Mouse (Mus musculus): Measurements from ENCODE around the gene Stmn1. TPM values are rescaled to one million over a fixed set of nuclear protein-coding genes. Genes with fewer than 3 reads are reported as not detected.
A peak's percentile ranks its signal among the peaks of the same experiment; 100 is the strongest.

The Stmn1 gene
- 10 to 100 TPM; 28.4 to 28.9 TPM for total RNA-seq (2021)

- intact Hi-C loops (cut with DNase I), result no loop called here
- peak; percentile 90 to 92 for DNase-seq
Observed at GRCm38 (mm10) chr4:134468215-134468575, at the start of gene Stmn1. Gene Stmn1, plus strand, starts transcription at chr4:134468320.

GRCm38 (mm10) chr4:134421971-134422370, 46.1 kb upstream of the Stmn1 start:
- intact Hi-C loops (cut with DNase I), result no loop called here
- no peak for DNase-seq

GRCm38 (mm10) chr4:134423949-134424348, 44.2 kb upstream of the Stmn1 start:
- intact Hi-C loops (cut with DNase I), result no loop called here
- DNase-seq, result no peak

- DNase-seq, result no peak
- intact Hi-C loops (cut with DNase I), result no loop called here
Observed at GRCm38 (mm10) chr4:134425088-134425487, 43.0 kb upstream of the Stmn1 start.

- intact Hi-C loops (cut with DNase I), result no loop called here
- no peak for DNase-seq
Observed at GRCm38 (mm10) chr4:134430381-134431004, 37.6 kb upstream of the Stmn1 start.

- intact Hi-C loops (cut with DNase I), result no loop called here
Observed at GRCm38 (mm10) chr4:134432686-134433360, 35.3 kb upstream of the Stmn1 start.

GRCm38 (mm10) chr4:134436185-134436584, 31.9 kb upstream of the Stmn1 start:
- intact Hi-C loops (cut with DNase I), result no loop called here
- DNase-seq, result no peak

More at GRCm38 (mm10) chr4:134432686-134433360, 35.3 kb upstream of the Stmn1 start:
- no peak for DNase-seq

GRCm38 (mm10) chr4:134436659-134437058, 31.5 kb upstream of the Stmn1 start:
- intact Hi-C loops (cut with DNase I), result no loop called here
- DNase-seq, result no peak

GRCm38 (mm10) chr4:134439119-134439518, 29.0 kb upstream of the Stmn1 start:
- intact Hi-C loops (cut with DNase I), result no loop called here

GRCm38 (mm10) chr4:134439919-134440318, 28.2 kb upstream of the Stmn1 start:
- no peak for DNase-seq
- intact Hi-C loops (cut with DNase I), result no loop called here

More at GRCm38 (mm10) chr4:134439119-134439518, 29.0 kb upstream of the Stmn1 start:
- no peak for DNase-seq

GRCm38 (mm10) chr4:134442216-134442615, 25.9 kb upstream of the Stmn1 start:
- intact Hi-C loops (cut with DNase I), result no loop called here
- DNase-seq, result no peak

- no peak for DNase-seq
- intact Hi-C loops (cut with DNase I), result no loop called here
Observed at GRCm38 (mm10) chr4:134443589-134443988, 24.5 kb upstream of the Stmn1 start.

GRCm38 (mm10) chr4:134444949-134445348, 23.2 kb upstream of the Stmn1 start:
- intact Hi-C loops (cut with DNase I), result no loop called here

GRCm38 (mm10) chr4:134445489-134445888, 22.6 kb upstream of the Stmn1 start:
- intact Hi-C loops (cut with DNase I), result no loop called here
- no peak for DNase-seq

More at GRCm38 (mm10) chr4:134444949-134445348, 23.2 kb upstream of the Stmn1 start:
- no peak for DNase-seq

GRCm38 (mm10) chr4:134447966-134448365, 20.2 kb upstream of the Stmn1 start:
- intact Hi-C loops (cut with DNase I), result no loop called here
- no peak for DNase-seq

GRCm38 (mm10) chr4:134449595-134450391, 18.3 kb upstream of the Stmn1 start:
- intact Hi-C loops (cut with DNase I), result no loop called here

GRCm38 (mm10) chr4:134450392-134451195, 17.5 kb upstream of the Stmn1 start:
- peak; percentile 29 to 32 for DNase-seq
- intact Hi-C loops (cut with DNase I), result no loop called here

More at GRCm38 (mm10) chr4:134449595-134450391, 18.3 kb upstream of the Stmn1 start:
- DNase-seq, result no peak

GRCm38 (mm10) chr4:134451484-134451883, 16.6 kb upstream of the Stmn1 start:
- intact Hi-C loops (cut with DNase I), result no loop called here
- DNase-seq, result no peak

- intact Hi-C loops (cut with DNase I), result no loop called here
- DNase-seq, result no peak
Observed at GRCm38 (mm10) chr4:134453619-134454400, 14.3 kb upstream of the Stmn1 start.

GRCm38 (mm10) chr4:134455310-134455709, 12.8 kb upstream of the Stmn1 start:
- intact Hi-C loops (cut with DNase I), result no loop called here
- no peak for DNase-seq

All from heart, postnatal 36 days (tissue).